16 mouse cellular contexts compared by ENCODE assay signal in genomic region chr13:114130566-114131319, GRCm38 (mm10).
DNase-seq lines count a peak whose midpoint lies in the region; ATAC-seq and TF ChIP-seq lines count a peak whose summit lies in the region.
"Had no signal": no experiment of that assay in that cellular context is flagged by ENCODE, and none has a peak within 500 bp of the region (broad histone marks: within the 10 kb centered on the region; RNA-seq: fewer than 3 reads in every experiment).

No protein-coding gene starts in this region.

- no peaks in the 10 kb centered on the region for H3K27me3 ChIP-seq in hindbrain, embryonic 16.5 days (replicated peaks; ENCODE audit: control insufficient read depth, insufficient read depth, low read length)
- no peaks in the 10 kb centered on the region for H3K27me3 ChIP-seq in hindbrain, embryonic 12.5 days
- no peaks in the 10 kb centered on the region for H3K27me3 ChIP-seq in midbrain, postnatal 0 days (ENCODE audit: insufficient read depth, low read length)
- no peaks in the 10 kb centered on the region for H3K27me3 ChIP-seq in midbrain, embryonic 15.5 days (replicated peaks)
- H3K27me3 ChIP-seq in forebrain, embryonic 16.5 days (replicated peaks; ENCODE audit: control insufficient read depth, insufficient read depth, low read length) = no peaks in the 10 kb centered on the region
- H3K27me3 ChIP-seq: limb, embryonic 15.5 days; lung, embryonic 15.5 days; Patski had no signal

- TF ChIP-seq CTCF in midbrain, postnatal 0 days (IDR thresholded peaks at IDR 0.05) = no peak

- no peak overlapping the region for H3K9ac ChIP-seq in hindbrain, embryonic 16.5 days (ENCODE audit: low read depth, low read length)
- no peak overlapping the region for H3K9ac ChIP-seq in hindbrain, embryonic 12.5 days
- H3K9ac ChIP-seq in midbrain, postnatal 0 days (replicated peaks; ENCODE audit: low read length, poor library complexity, severe bottlenecking) = no peak overlapping the region
- H3K9ac ChIP-seq in midbrain, embryonic 15.5 days = no peak overlapping the region
- no peak overlapping the region for H3K9ac ChIP-seq in forebrain, embryonic 16.5 days (replicated peaks; ENCODE audit: low read depth, low read length)
- H3K9ac ChIP-seq: limb, embryonic 15.5 days; lung, embryonic 15.5 days had no signal

- H3K27ac ChIP-seq in hindbrain, embryonic 16.5 days (ENCODE audit: low read depth, low read length) = no peak overlapping the region
- H3K27ac ChIP-seq in hindbrain, embryonic 12.5 days = no peak overlapping the region
- H3K27ac ChIP-seq in midbrain, postnatal 0 days (ENCODE audit: low read depth, low read length) = no peak overlapping the region
- H3K27ac ChIP-seq in midbrain, embryonic 15.5 days = no peak overlapping the region
- H3K27ac ChIP-seq in forebrain, embryonic 16.5 days (ENCODE audit: low read length) = peak overlapping the region; percentile 46; the same call in 1 of the 2 replicates
- H3K27ac ChIP-seq: layer of hippocampus, adult 2 months; limb, embryonic 15.5 days; lung, embryonic 15.5 days had no signal

- DNase-seq in cerebellum, adult 18-20 months = peak; percentile 12 to 33
- DNase-seq in cerebellum, postnatal 4 days (ENCODE audit: low spot score in 2 of 2) = no peak
- peak; percentile 65 for DNase-seq in midbrain, postnatal 0 days (ENCODE audit: low spot score)
- DNase-seq in thymus, postnatal 36 days = no peak
- DNase-seq: gastrocnemius, postnatal 14 days; heart, postnatal 4 days; kidney, adult 2 months had no signal

- H3K9me3 ChIP-seq in hindbrain, embryonic 16.5 days (ENCODE audit: control insufficient read depth, low read length) = no peaks in the 10 kb centered on the region
- 0 out of 2 replicates have a peak, but pooled peaks cover 2% of the 10 kb centered on the region for H3K9me3 ChIP-seq in hindbrain, embryonic 12.5 days (replicated peaks)
- no peaks in the 10 kb centered on the region for H3K9me3 ChIP-seq in midbrain, postnatal 0 days (ENCODE audit: low read length)
- H3K9me3 ChIP-seq in midbrain, embryonic 15.5 days = no peaks in the 10 kb centered on the region
- H3K9me3 ChIP-seq in forebrain, embryonic 16.5 days (ENCODE audit: control insufficient read depth, low read length) = no peaks in the 10 kb centered on the region
- H3K9me3 ChIP-seq: heart, embryonic 10.5 days; limb, embryonic 15.5 days had no signal

- no peaks in the 10 kb centered on the region for H3K36me3 ChIP-seq in hindbrain, embryonic 16.5 days (ENCODE audit: control insufficient read depth, insufficient read depth, low read length)
- no peaks in the 10 kb centered on the region for H3K36me3 ChIP-seq in hindbrain, embryonic 12.5 days
- no peaks in the 10 kb centered on the region for H3K36me3 ChIP-seq in midbrain, postnatal 0 days (ENCODE audit: insufficient read depth, low read length)
- no peaks in the 10 kb centered on the region for H3K36me3 ChIP-seq in midbrain, embryonic 15.5 days (replicated peaks)
- no peaks in the 10 kb centered on the region for H3K36me3 ChIP-seq in forebrain, embryonic 16.5 days (ENCODE audit: control insufficient read depth, insufficient read depth)
- H3K36me3 ChIP-seq: heart, embryonic 10.5 days; lung, embryonic 15.5 days had no signal

- no peak overlapping the region for H3K4me3 ChIP-seq in hindbrain, embryonic 16.5 days (ENCODE audit: low read length)
- no peak overlapping the region for H3K4me3 ChIP-seq in hindbrain, embryonic 12.5 days
- no peak overlapping the region for H3K4me3 ChIP-seq in midbrain, postnatal 0 days (ENCODE audit: low read depth, low read length)
- H3K4me3 ChIP-seq in midbrain, embryonic 15.5 days = no peak overlapping the region
- no peak overlapping the region for H3K4me3 ChIP-seq in forebrain, embryonic 16.5 days (replicated peaks; ENCODE audit: low read length)
- H3K4me3 ChIP-seq: heart, embryonic 10.5 days; layer of hippocampus, adult 2 months; limb, embryonic 15.5 days; lung, embryonic 15.5 days had no signal

- no peaks in the 10 kb centered on the region for H3K4me1 ChIP-seq in hindbrain, embryonic 16.5 days (ENCODE audit: control insufficient read depth, insufficient read depth, low read depth, low read length)
- H3K4me1 ChIP-seq in hindbrain, embryonic 12.5 days = no peaks in the 10 kb centered on the region
- H3K4me1 ChIP-seq in midbrain, postnatal 0 days (ENCODE audit: insufficient read depth, low read length) = no peaks in the 10 kb centered on the region
- no peaks in the 10 kb centered on the region for H3K4me1 ChIP-seq in midbrain, embryonic 15.5 days
- peaks cover 18% of the 10 kb centered on the region for H3K4me1 ChIP-seq in forebrain, embryonic 16.5 days (replicated peaks; ENCODE audit: control insufficient read depth, insufficient read depth, low read length)
- H3K4me1 ChIP-seq: lung, embryonic 15.5 days had no signal

- peak; percentile 78 for ATAC-seq in hindbrain, embryonic 16.5 days
- ATAC-seq in hindbrain, embryonic 12.5 days (ENCODE audit: low FRiP score) = no peak
- no peak for ATAC-seq in midbrain, postnatal 0 days (ENCODE audit: low FRiP score)
- ATAC-seq in midbrain, embryonic 15.5 days (replicated peaks) = no peak
- ATAC-seq in forebrain, embryonic 16.5 days = peak; percentile 93
- ATAC-seq: Patski had no signal

- H3K4me2 ChIP-seq in hindbrain, embryonic 16.5 days (ENCODE audit: low read length) = no peak overlapping the region
- H3K4me2 ChIP-seq in hindbrain, embryonic 12.5 days (replicated peaks) = no peak overlapping the region
- H3K4me2 ChIP-seq in midbrain, postnatal 0 days (ENCODE audit: low read depth, low read length, poor library complexity, severe bottlenecking) = no peak overlapping the region
- no peak overlapping the region for H3K4me2 ChIP-seq in midbrain, embryonic 15.5 days
- H3K4me2 ChIP-seq in forebrain, embryonic 16.5 days (ENCODE audit: low read length) = no peak overlapping the region
- H3K4me2 ChIP-seq: limb, embryonic 15.5 days; lung, embryonic 15.5 days had no signal

- WGBS in hindbrain, embryonic 16.5 days = 64% methylated on average over 11 of the region's 11 CpGs
- 79% methylated on average over 11 of the region's 11 CpGs for WGBS in hindbrain, embryonic 12.5 days
- 92% methylated on average over 11 of the region's 11 CpGs for WGBS in midbrain, postnatal 0 days
- 88% methylated on average over 11 of the region's 11 CpGs for WGBS in midbrain, embryonic 15.5 days
- 58% methylated on average over 11 of the region's 11 CpGs for WGBS in forebrain, embryonic 16.5 days

Comparison
In these comparisons a context has a peak if more than half of its experiments do, and no peak if none do; other contexts are left out.
1. DNase-seq: peak in cerebellum, adult 18-20 months (2 of 2) and midbrain, postnatal 0 days (single experiment); none in cerebellum, postnatal 4 days (0 of 2) and thymus, postnatal 36 days (0 of 2).
2. ATAC-seq: peak in hindbrain, embryonic 16.5 days (single experiment) and forebrain, embryonic 16.5 days (single experiment); none in hindbrain, embryonic 12.5 days (single experiment), midbrain, postnatal 0 days (single experiment) and midbrain, embryonic 15.5 days (single experiment).